Mouse (Mus musculus): ENCODE data around the gene Crlf2.

The Crlf2 gene

DNA sequence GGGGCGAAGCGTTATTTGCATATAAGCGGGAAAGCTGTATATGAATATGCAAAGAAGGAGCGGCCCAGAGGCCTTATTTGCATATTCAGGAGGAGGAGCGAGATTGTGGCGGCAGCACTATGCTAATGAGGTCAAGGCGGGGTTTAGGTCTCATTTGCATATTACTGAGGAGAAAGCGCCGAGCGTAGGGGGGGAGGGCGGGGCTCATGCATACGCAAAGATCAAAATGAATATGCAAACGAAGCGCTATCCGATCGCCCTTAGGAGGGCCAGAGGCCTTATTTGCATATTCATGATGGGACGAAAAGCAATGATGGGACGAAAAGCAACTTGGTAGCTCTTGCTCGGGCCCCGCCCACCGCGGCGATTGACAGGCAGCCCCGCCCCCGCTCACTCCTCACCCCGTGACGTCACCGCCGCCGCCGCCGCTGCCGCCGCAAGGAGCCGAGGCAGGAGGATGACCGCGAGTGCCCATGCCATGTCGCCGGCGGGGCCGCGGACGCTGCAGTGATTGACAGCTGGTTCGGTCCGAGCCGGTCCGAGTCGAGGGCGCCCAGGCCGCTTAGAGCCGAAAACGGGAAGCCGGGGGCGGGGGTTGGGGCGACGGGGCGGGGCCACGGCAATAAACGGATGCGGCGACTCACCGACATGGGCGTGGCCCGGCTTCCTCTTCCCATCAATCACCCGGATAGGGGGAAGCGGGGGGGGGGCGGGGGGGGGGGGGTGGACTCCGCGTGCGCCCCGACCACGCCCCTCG, at the start of gene Crlf2:
Gene Crlf2, minus strand, starts transcription at position 590 of the 757 bp plus-strand sequence.
- peak; percentile 94 to 96 for DNase-seq

DNA sequence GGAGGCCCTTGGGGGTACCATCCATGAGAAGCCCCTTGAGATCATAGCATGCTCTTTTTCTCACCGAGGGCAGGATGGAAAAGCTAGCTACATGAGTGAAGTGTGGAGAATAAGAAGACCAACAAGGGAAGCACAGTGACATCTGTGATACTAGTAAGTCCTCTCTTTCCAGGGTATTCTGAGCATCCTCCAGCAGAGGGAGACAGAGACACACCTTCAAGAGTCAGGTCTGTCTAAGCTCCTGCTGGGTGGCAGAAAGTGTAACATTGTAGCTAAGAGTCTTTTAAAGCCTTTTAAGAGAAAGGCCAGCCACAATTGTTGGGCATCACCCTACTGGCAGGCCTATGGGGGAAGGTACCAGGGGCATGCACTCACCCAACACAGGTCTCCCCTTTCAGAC, 43.8 kb upstream of the Crlf2 start:
- no peak for DNase-seq

- DNase-seq = peak in 1 of 2 experiments; percentile 4
Observed at GRCm38 (mm10) chr5:109601080-109601479, 42.3 kb upstream of the Crlf2 start.

GRCm38 (mm10) chr5:109598876-109599275, 40.1 kb upstream of the Crlf2 start:
- DNase-seq = no peak

DNA sequence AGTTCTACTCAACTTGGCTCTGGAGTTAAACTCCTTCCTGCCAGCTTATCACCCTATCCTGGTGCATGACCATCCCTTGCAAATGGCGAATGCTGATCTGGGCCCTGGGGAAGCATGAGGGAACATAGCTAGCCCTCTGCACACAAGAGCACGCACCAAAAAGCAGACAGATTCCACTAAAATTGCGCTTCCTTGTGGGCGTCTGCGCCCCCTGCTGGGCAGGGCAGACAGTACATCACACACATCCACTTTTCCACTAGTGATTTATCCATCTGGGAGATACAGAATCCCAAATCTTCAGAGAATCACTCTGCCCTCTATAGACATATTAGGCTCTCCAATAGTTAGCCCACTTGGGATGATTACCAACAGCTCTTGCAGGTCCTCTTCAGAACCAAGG, 37.9 kb upstream of the Crlf2 start:
- no peak for DNase-seq

DNA sequence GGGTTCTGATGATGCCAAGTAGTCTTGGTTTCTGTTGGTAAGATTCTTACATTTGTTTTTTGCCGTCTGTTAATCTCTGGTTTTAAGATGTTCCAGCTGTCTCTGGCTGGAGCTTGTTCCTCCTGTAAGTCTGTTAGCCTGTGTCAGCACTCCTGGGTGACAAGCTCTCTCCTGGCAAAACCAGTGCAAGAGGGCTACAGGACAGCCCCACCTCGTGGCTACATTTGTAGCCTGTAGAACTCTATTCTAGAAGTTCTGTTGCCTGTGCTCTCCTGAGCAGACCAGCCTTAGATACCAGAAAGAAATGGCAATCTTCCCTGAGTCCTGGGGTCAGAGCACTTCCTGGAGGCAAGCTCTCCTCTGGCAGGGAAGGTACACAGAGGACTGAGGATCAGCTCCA, 4.0 kb upstream of the Crlf2 start:
- DNase-seq = no peak

- no peak for DNase-seq
Observed at GRCm38 (mm10) chr5:109559191-109559590, 398 bp upstream of the Crlf2 start.

DNA sequence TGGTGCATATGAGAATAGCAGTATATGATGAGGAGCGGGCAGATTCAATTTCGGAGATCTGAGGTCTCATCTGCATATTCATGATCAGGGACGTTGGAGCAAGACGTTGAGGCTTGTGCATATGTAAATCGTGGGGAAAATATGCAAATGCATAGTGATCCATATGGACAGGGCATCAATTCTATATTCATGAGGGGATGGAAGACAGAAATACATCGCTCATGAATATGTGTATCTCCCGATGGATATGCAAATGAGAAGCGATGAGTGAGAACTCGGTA, 730 bp downstream of the Crlf2 start:
- DNase-seq = no peak

DNA sequence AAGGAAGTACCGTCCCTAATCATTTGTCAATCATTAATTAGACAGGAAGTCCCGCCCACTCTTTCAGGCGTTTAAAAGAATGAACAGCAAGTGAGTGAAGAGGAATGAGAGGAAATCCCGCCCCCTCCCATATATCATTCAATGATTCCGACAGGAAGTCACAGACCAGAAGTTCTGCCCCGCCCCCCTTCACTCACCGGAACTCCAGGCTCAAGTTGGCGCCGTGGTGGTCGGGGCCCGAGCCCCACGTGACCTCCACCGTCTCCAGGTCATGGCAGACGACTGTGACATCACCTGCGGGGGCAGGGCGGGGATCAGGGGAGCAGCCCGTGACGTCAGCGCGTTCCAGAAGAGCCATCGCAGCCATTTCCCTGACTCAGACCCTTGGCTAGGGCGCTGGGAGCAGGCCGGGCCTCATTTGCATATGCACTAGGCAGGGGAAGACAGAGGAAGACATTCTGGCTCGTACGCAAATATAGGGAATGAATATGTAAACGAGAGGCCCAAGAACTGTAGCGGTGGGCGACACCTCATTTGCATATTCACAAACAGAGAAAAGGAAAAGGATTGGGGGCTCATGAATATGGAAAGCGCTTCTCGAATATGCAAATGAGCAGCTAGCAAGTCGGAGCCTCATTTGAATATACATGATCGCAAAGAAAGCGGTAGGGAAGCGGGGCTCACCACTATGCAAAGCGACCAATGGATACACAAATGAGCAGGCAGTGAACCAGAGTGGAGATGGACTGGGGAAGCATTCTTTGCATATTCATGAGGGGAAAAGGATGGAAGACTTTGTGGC, 1.3 kb downstream of the Crlf2 start:
- DNase-seq = peak; percentile 98 to 99

GRCm38 (mm10) chr5:109556591-109557320, 2.0 kb downstream of the Crlf2 start:
- peak; percentile 90 to 91 for DNase-seq

DNA sequence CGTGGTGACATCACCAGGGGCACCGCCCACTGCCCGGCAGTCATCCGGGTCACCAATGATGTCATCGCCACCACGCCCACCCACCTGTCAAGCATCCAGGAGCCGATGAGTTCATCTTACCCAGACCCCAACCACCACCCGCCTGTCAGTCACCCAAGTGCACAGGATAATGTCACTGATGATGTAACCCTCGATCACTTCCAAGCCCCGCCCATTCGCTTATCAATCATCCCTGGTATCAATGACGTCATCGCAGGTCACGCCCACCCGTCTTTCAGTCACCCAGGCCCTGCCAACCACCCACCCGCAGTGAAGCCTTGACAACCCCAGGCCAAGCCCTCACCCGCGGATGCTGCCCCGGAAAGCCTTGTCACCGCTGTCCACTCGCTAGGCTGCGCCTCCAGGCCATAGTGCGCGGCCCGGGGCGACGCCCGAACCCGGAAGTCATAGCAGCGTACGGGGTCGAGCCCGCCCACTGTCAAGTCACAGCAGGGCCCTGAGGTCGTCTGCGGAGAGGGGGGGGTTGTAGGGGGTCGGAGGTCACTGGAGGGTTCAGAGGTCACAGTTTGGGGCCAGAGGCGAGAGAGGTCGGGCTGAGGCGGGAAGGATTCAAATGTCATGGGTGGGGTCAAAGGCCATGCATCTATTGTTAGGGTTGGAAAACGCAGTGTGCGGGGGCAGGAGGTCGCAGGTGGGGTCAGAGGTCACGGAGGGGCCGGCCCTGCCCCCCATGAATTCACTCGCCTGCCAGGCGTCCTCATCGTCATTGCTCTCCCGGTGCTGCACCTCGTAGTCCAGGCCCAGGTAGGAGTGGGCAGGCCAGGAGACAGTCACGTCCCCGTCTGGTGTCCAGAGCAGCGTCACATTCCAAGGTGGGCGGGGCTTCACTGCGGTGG, 2.9 kb downstream of the Crlf2 start:
- DNase-seq = peak; percentile 34 to 35

DNA sequence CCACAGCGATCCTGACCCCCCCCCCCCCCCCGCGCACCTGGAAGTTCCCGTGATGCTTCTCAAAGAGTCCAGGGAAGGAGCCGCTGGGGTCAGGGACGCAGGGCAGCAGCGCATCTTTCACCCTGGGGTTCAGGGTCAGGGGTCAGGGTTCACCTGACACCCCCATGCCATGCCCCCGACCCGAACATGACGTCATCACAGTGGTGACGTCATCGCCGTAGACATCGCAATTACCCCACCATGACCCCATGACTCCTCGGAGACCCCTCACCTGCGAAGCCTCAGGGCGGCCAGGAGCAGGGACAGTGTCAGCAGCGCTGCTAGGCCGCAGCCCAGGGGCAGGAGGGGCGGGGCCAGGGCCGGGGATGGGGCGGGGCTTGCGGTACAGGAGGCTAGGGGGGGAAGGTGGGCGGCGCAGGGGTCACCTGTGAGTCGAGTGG, 3.5 kb downstream of the Crlf2 start:
- peak in 1 of 2 experiments; percentile 33 for DNase-seq

- DNase-seq = peak in 1 of 2 experiments; percentile 27
Observed at GRCm38 (mm10) chr5:109554091-109555050, 4.4 kb downstream of the Crlf2 start.

GRCm38 (mm10) chr5:109553160-109553930, 5.4 kb downstream of the Crlf2 start:
- peak in 1 of 2 experiments; percentile 10 for DNase-seq

DNA sequence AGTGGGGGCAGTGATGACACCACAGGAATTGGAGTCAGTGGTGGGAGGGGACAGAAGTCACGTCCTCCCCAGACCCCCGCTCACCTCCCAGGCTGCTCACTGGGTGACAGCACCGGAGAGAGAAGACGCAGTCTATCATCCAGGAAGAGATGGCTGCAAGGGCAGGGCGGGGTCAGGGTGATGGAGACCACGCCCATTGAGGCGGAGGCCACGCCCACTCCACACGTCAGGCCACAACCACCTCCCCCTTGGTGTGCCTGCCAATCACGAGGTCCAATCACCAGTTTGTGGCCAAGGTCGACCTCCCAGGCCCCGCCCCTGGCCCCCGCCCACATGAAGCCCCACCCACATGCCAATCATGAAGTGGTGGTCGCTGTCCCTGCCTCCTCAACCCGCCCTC, 6.3 kb downstream of the Crlf2 start:
- DNase-seq = peak in 1 of 2 experiments; percentile 2

DNA sequence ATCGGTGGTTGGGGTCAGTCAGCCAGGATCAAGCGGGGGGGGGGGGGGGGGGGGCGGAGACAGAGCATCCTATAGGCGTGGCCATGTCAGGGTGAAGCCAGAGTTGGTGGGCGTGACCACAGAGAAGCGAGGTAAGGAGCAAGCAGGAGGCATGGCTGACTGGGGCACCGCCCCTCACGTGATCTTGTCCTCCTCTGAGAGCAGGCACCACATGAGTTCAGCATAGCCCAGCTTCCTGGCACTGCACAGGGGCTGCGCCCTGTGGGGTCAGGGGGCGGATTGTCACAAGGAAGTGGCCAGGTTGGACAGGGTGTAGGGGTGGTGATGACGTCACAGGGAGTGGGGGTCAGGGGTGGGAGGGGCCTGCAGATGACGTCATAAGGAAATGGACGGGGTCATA, 6.7 kb downstream of the Crlf2 start:
- DNase-seq = no peak

- peak in 1 of 2 experiments; percentile 12 for DNase-seq
Observed at GRCm38 (mm10) chr5:109551041-109551765, 7.6 kb downstream of the Crlf2 start.

DNA sequence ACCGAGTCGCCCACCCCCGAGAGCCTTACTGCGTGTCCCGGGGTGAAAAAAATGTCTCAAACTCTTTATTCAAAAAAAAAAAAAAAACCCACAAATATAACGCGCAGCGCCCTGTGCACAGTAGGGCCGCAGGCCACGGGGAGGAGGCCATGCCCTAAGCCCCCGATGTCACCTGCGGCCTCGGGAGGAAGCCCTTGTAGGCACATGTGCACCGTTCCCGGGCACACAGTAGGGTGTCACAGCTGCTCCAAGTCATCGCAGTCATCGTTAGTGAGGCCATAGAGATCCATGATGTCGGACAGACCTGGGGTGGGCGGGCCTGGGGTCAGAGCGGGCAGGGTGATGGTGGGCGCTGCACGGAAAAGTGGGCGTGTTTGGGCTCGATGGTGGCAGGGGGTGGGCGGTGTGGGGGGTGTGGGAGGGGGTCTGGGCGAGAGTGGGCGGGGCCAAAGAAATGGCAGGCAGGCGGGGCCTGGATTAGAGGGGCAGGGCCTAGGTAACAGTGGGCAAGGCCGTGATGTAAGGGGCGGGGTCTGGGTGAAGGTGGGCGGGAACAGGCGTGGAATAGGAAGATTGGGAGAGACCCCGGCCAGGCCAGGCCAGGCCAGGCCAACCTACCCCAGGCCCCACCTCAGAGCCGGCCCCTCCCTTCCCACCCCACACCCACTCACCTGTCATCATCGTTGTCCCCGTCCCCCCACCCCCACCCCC, 8.4 kb downstream of the Crlf2 start:
- peak in 1 of 2 experiments; percentile 1 for DNase-seq

DNA sequence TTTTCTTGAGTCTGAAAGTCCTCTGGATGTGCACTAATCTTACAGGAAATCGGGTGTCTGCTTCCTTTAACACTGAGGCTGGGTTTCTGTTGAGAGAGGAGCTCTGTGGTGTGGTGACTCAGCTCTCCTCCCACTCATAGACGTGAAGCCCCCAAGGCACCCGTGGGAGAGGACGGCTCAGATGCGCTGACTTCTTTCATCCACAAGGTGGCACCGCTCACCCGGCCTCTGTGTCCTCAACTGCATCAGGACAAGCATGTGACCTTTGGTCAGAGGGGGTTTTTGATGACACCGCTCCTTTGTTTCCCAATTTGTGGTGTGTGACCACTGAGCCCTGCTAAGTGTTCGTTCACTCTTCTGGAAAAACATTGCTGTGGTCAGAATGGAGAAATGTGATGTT, 10.1 kb downstream of the Crlf2 start:
- DNase-seq = peak in 1 of 2 experiments; percentile 4
